Mouse (Mus musculus): ENCODE results near the gene Adk.

Adk gene

GRCm38 (mm10) chr14:21490141-21490540, 437.8 kb downstream of the Adk start:
- no peak for DNase-seq

Data from right cerebral cortex, postnatal 25 days (tissue).